Mouse (Mus musculus): ENCODE results near the gene Vmn1r232.

The Vmn1r232 gene

GRCm38 (mm10) chr17:20919614-20920013, at the start of gene Vmn1r232:
Gene Vmn1r232 (minus strand): TSS chr17:20919714.
- no peak for DNase-seq (ENCODE audit: low spot score in 2 of 2)

GRCm38 (mm10) chr17:20966681-20967080, 47.2 kb upstream of the Vmn1r232 start:
- DNase-seq (ENCODE audit: low spot score in 2 of 2), result no peak

- no peak for DNase-seq (ENCODE audit: low spot score in 2 of 2)
These were observed 45.9 kb upstream of the Vmn1r232 start for GRCm38 (mm10) chr17:20965421-20965820.

- DNase-seq (ENCODE audit: low spot score in 2 of 2), result no peak
These were observed 40.9 kb upstream of the Vmn1r232 start for GRCm38 (mm10) chr17:20960386-20960785.

- no peak for DNase-seq (ENCODE audit: low spot score in 2 of 2)
These were observed 27.1 kb upstream of the Vmn1r232 start for GRCm38 (mm10) chr17:20946636-20947035.

GRCm38 (mm10) chr17:20946026-20946565, 26.6 kb upstream of the Vmn1r232 start:
- no peak for DNase-seq (ENCODE audit: low spot score in 2 of 2)

GRCm38 (mm10) chr17:20944985-20945891, 25.7 kb upstream of the Vmn1r232 start, which contains the start of gene Ppp2r1a:
Gene Ppp2r1a (plus strand): TSS chr17:20945311.
- peak; percentile 96 to 98 for DNase-seq (ENCODE audit: low spot score in 2 of 2)

- no peak for DNase-seq (ENCODE audit: low spot score in 2 of 2)
These were observed 24.7 kb upstream of the Vmn1r232 start for GRCm38 (mm10) chr17:20944226-20944625.

- no peak for DNase-seq (ENCODE audit: low spot score in 2 of 2)
These were observed 14.5 kb downstream of the Vmn1r232 start, which contains the start of gene Vmn1r231 for GRCm38 (mm10) chr17:20904991-20905390. Gene Vmn1r231 (minus strand): TSS chr17:20905091.

All from urinary bladder, postnatal 4 days (tissue).